Mouse (Mus musculus): ENCODE measurements around the gene Fads3.

GRCm38 (mm10) chr19:10106634-10107033 is 65.3 kb downstream of the Fads3 start:
- no peak for TF ChIP-seq ZNF384 (IDR thresholded peaks at IDR 0.05; ENCODE audit: low read depth, low read length)
- no peak for TF ChIP-seq NELFE (IDR thresholded peaks at IDR 0.05; ENCODE audit: low read depth, low read length)
- TF ChIP-seq USF2 (IDR thresholded peaks at IDR 0.05; ENCODE audit: borderline replicate concordance in 1 of 2, insufficient read depth in 1 of 2, low read depth in 1 of 2, low read length in 2 of 2) = no peak
- TF ChIP-seq CTCF (IDR thresholded peaks at IDR 0.05 in 2 of 3, conservative IDR thresholded peaks at IDR 0.05 in 1 of 3; ENCODE audit: control insufficient read depth in 1 of 3, insufficient read depth in 1 of 3, low read depth in 2 of 3, low read length in 3 of 3, poor library complexity in 1 of 3, severe bottlenecking in 1 of 3) = no peak
- no peak for TF ChIP-seq CHD2 (IDR thresholded peaks at IDR 0.05; ENCODE audit: low read length)
- no peak for TF ChIP-seq POLR2A (IDR thresholded peaks at IDR 0.05; ENCODE audit: control insufficient read depth in 1 of 2, insufficient read depth in 1 of 2, low read depth in 1 of 2, low read length in 2 of 2, poor library complexity in 1 of 2)

Measured in MEL (cell line).